Mouse (Mus musculus) heart, embryonic 13.5 days (tissue): ENCODE data around the gene Tom1l2. TPM values are rescaled to one million over a fixed set of nuclear protein-coding genes. Genes with fewer than 3 reads are reported as not detected.
A peak's percentile ranks its signal among the peaks of the same experiment; 100 is the strongest.

ENCODE experiments used
- ATAC-seq: fragments of 200-750 bp; cut with Nextera tagmentation; 2 replicates; pipeline ENCODE4 v1.8.0; 2017; ENCODE audit warnings: moderate TSS enrichment; ENCODE audit not compliant: insufficient number of reproducible peaks, low FRiP score, low TSS enrichment; ENCODE audit errors: extremely low read depth
- H3K27ac ChIP-seq: fragments of 300-500 bp; sonication (generic); replicated peaks from 2 replicates; pipeline ENCODE4 v1.5.1; 2015; ENCODE audit warnings: moderate library complexity, mild to moderate bottlenecking, inconsistent platforms
- H3K27me3 ChIP-seq: fragments of 300-500 bp; sonication (generic); replicated peaks from 2 replicates; pipeline ENCODE4 v1.6.1; 2015; ENCODE audit warnings: mild to moderate bottlenecking, inconsistent platforms
- H3K36me3 ChIP-seq: fragments of 300-500 bp; sonication (generic); 2 replicates; pipeline ENCODE4 v1.6.1; 2015; ENCODE audit warnings: mild to moderate bottlenecking, inconsistent platforms
- H3K4me1 ChIP-seq: fragments of 300-500 bp; sonication (generic); 2 replicates; pipeline ENCODE4 v1.6.1; 2015; ENCODE audit warnings: inconsistent platforms
- H3K4me2 ChIP-seq: fragments of 300-500 bp; sonication (generic); 2 replicates; pipeline ENCODE4 v1.6.1; 2015; ENCODE audit warnings: inconsistent platforms, mild to moderate bottlenecking, moderate library complexity
- H3K4me3 ChIP-seq: fragments of 300-500 bp; sonication (generic); 2 replicates; pipeline ENCODE4 v1.5.1; 2015; ENCODE audit warnings: moderate library complexity, mild to moderate bottlenecking, inconsistent platforms
- H3K9ac ChIP-seq: fragments of 300-500 bp; sonication (generic); 2 replicates; pipeline ENCODE4 v1.6.1; 2015; ENCODE audit warnings: inconsistent platforms, mild to moderate bottlenecking, moderate library complexity
- H3K9me3 ChIP-seq: fragments of 300-500 bp; sonication (generic); 2 replicates; pipeline ENCODE4 v1.6.1; 2016; ENCODE audit warnings: inconsistent platforms
- WGBS: fragments of 180-500 bp; shearing (Covaris S2); methylation state at CpG from one replicate; pipeline ENCODE4 v1.1.7; 2015; ENCODE audit warnings: mixed read lengths; 5-methylcytosine and 5-hydroxymethylcytosine counted together
- polyA plus RNA-seq: library from polyadenylated mRNA; unstranded; fragments of >200 nt; fragmentation: Nextera tagmentation; extraction: Ambion mirVana; gene quantifications from 2 replicates; pipeline ENCODE4 v1.2.1, GENCODE M21; 2015

Tom1l2 gene
- polyA plus RNA-seq, 1 experiment from 2014 or later, result 28.7 TPM

DNA sequence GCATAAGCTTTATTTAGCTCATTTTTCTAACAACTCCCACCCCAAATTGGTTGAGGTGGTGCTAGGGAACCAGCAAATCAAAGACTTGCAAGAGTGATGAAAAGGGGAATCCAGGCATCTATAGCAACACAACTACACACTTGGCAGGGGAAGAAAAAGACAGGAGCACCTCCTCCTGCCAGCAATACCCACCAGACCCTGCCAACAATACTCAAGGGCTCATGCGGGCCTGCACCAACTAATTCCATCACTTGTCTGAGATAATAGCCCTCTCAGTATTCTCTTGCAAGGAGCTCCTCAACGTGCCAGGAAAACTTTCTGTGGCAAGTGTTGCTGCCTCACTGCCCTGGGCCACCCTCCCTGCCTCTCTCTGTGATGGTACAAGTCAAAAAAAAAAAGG, 49.2 kb downstream of the Tom1l2 start:
- 47% methylated on average over 2 of the region's 2 CpGs for WGBS

GRCm38 (mm10) chr11:60302354-60303083, 50.2 kb downstream of the Tom1l2 start:
- H3K9ac ChIP-seq, result no peak overlapping the region
- no peak overlapping the region for H3K4me2 ChIP-seq
- peak overlapping the region; percentile 72 for H3K27ac ChIP-seq
- ATAC-seq, result no peak
- no peaks in the 10 kb centered on the region for H3K36me3 ChIP-seq
- H3K9me3 ChIP-seq, result no peaks in the 10 kb centered on the region
- peaks cover 40% of the 10 kb centered on the region for H3K4me1 ChIP-seq
- H3K27me3 ChIP-seq, result no peaks in the 10 kb centered on the region
- no peak overlapping the region for H3K4me3 ChIP-seq
- 55% methylated on average over 10 of the region's 10 CpGs for WGBS

More for the DNA sequence above, 49.2 kb downstream of the Tom1l2 start:
- Histone ChIP-seq H3K27me3 (no peaks in the 10 kb centered on the region), H3K9ac (no peak overlapping the region), H3K4me1 (peaks cover 50% of the 10 kb centered on the region), H3K4me3 (no peak overlapping the region), H3K36me3 (no peaks in the 10 kb centered on the region), H3K4me2 (no peak overlapping the region), H3K9me3 (no peaks in the 10 kb centered on the region), H3K27ac (no peak overlapping the region)
- no peak for ATAC-seq

DNA sequence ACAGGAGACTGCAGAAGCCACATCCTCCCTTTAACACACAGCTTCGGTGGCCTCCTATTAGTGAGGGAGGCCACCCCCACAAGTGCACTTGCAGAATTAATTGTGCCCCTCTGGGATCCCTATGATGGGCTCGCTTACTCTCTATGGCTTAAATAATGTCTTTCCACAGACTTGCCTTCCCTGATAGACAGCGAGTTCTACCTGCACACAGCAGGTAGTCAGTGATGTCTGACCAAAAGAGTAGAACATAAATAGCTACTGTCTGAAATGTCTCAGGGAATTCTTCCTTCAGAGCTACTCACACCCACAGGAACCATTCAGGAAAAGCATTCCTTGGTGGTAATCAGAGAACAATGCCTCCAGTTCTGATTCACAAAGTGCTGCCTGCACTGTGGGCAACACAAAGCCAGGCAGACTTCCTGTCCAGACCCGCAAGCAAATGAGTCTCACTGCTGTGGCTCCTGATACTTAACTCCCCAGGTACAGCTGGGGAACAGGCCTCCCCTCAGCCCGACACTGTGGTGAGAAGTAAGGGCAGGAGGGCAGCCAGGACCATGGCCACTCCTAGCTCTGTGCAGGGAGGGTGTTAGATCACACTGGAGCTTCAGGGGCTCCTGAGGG, 51.0 kb downstream of the Tom1l2 start:
- Histone ChIP-seq H3K9ac (0 out of 2 replicates have a peak overlapping the region, but pooled peaks have one; percentile 20), H3K9me3 (no peaks in the 10 kb centered on the region), H3K27me3 (no peaks in the 10 kb centered on the region), H3K27ac (peak overlapping the region; percentile 72), H3K4me3 (no peak overlapping the region), H3K4me2 (no peak overlapping the region), H3K36me3 (no peaks in the 10 kb centered on the region), H3K4me1 (peaks cover 36% of the 10 kb centered on the region)
- WGBS, result 60% methylated on average over 5 of the region's 5 CpGs
- no peak for ATAC-seq

DNA sequence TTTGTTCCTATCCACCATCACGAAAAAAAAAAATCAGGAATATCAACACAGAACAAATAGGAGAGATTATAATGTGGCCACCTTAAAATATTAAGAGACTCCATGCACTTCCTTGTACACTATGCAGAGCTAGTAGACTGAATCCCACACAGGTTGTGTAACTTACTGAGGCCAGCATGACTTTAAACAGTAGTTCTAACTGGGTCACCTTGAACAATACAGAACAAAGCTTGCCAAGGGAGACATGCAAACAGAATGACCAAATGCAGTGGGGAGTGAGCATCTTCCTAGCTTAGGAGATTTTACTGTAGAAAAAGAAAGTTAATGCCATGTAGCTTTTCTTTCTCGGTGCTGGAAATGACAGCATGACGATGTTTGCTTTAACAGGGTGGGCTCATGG, 52.4 kb downstream of the Tom1l2 start:
- 72% methylated on average over 3 of the region's 3 CpGs for WGBS
- Histone ChIP-seq H3K4me1 (peaks cover 37% of the 10 kb centered on the region), H3K9ac (no peak overlapping the region), H3K4me2 (no peak overlapping the region), H3K27ac (peak overlapping the region; percentile 39; the same call in 1 of the 2 replicates), H3K27me3 (no peaks in the 10 kb centered on the region), H3K9me3 (no peaks in the 10 kb centered on the region), H3K4me3 (no peak overlapping the region), H3K36me3 (no peaks in the 10 kb centered on the region)
- no peak for ATAC-seq

GRCm38 (mm10) chr11:60297772-60298171, 54.9 kb downstream of the Tom1l2 start:
- Histone ChIP-seq H3K36me3 (no peaks in the 10 kb centered on the region), H3K27me3 (no peaks in the 10 kb centered on the region), H3K9ac (no peak overlapping the region), H3K9me3 (no peaks in the 10 kb centered on the region), H3K4me1 (peaks cover 46% of the 10 kb centered on the region), H3K27ac (no peak overlapping the region), H3K4me3 (no peak overlapping the region), H3K4me2 (no peak overlapping the region)
- no peak for ATAC-seq
- WGBS, result 71% methylated on average over 3 of the region's 3 CpGs

DNA sequence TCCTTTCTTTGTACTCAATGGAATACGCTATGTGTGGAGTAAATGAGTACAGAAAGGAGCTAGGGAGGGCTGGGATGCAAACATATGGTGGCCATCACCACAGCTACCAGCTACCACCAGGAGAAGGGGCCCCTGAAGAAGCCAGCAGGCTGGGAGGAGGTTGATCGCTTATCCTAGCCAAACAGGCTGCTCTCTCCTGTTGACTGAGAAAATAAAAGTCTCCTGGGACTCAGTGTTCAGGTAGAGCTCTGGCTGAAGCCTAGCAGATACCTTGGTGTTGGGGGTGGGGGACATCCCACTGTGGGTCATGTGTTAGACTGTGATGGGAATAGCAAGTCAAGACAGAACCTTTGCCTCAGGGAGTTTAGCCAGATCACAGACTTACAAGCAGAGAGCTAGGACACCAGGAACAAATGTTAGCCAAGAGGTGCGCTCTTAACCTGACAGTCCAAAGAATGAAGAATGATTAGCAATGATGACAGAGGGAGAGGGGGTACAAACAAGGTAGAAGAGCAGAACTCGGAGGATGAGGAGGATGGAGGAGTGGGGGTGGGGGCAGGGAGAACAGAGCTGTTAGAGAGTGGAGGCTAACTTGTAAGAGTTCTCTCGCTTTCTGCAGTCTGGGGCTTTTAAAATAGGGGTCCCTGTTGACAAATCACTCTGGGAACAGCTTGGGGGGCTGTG, 57.9 kb downstream of the Tom1l2 start:
- H3K4me1 ChIP-seq, result peaks cover 39% of the 10 kb centered on the region
- no peaks in the 10 kb centered on the region for H3K36me3 ChIP-seq
- peak overlapping the region; percentile 18; the same call in 1 of the 2 replicates for H3K4me2 ChIP-seq
- H3K27me3 ChIP-seq, result no peaks in the 10 kb centered on the region
- peak overlapping the region; percentile 50; the same call in 1 of the 2 replicates for H3K9ac ChIP-seq
- 62% methylated on average over 5 of the region's 5 CpGs for WGBS
- H3K4me3 ChIP-seq, result no peak overlapping the region
- ATAC-seq, result no peak
- no peaks in the 10 kb centered on the region for H3K9me3 ChIP-seq
- H3K27ac ChIP-seq, result no peak overlapping the region

GRCm38 (mm10) chr11:60293683-60294629, 58.7 kb downstream of the Tom1l2 start:
- Histone ChIP-seq H3K9me3 (no peaks in the 10 kb centered on the region), H3K27ac (no peak overlapping the region), H3K36me3 (no peaks in the 10 kb centered on the region), H3K9ac (peak overlapping the region; percentile 24; the same call in 1 of the 2 replicates), H3K4me2 (peak overlapping the region; percentile 18; the same call in 1 of the 2 replicates), H3K27me3 (no peaks in the 10 kb centered on the region), H3K4me1 (peaks cover 39% of the 10 kb centered on the region), H3K4me3 (no peak overlapping the region)
- no peak for ATAC-seq
- WGBS, result 79% methylated on average over 6 of the region's 6 CpGs

GRCm38 (mm10) chr11:60292718-60293117, 60.0 kb downstream of the Tom1l2 start:
- peak overlapping the region; percentile 54 for H3K27ac ChIP-seq
- peak; percentile 46; the same call in 1 of the 2 replicates for ATAC-seq

GRCm38 (mm10) chr11:60288980-60289379, 63.7 kb downstream of the Tom1l2 start:
- Histone ChIP-seq H3K9me3 (no peaks in the 10 kb centered on the region), H3K27me3 (no peaks in the 10 kb centered on the region), H3K36me3 (no peaks in the 10 kb centered on the region), H3K27ac (no peak overlapping the region), H3K4me2 (no peak overlapping the region), H3K9ac (no peak overlapping the region), H3K4me1 (peaks cover 62% of the 10 kb centered on the region), H3K4me3 (no peak overlapping the region)
- ATAC-seq, result no peak
- WGBS, result 71% methylated on average over 5 of the region's 5 CpGs

More at GRCm38 (mm10) chr11:60292718-60293117, 60.0 kb downstream of the Tom1l2 start:
- peaks cover 45% of the 10 kb centered on the region for H3K4me1 ChIP-seq
- no peaks in the 10 kb centered on the region for H3K9me3 ChIP-seq
- no peaks in the 10 kb centered on the region for H3K27me3 ChIP-seq
- H3K4me3 ChIP-seq, result no peak overlapping the region
- H3K9ac ChIP-seq, result 0 out of 2 replicates have a peak overlapping the region, but pooled peaks have one; percentile 26
- no peaks in the 10 kb centered on the region for H3K36me3 ChIP-seq
- 45% methylated on average over 2 of the region's 2 CpGs for WGBS
- peak overlapping the region; percentile 35 for H3K4me2 ChIP-seq

GRCm38 (mm10) chr11:60286311-60286710, 66.4 kb downstream of the Tom1l2 start:
- no peaks in the 10 kb centered on the region for H3K9me3 ChIP-seq
- H3K4me1 ChIP-seq, result peaks cover 52% of the 10 kb centered on the region
- H3K4me2 ChIP-seq, result 0 out of 2 replicates have a peak overlapping the region, but pooled peaks have one; percentile 17
- peak overlapping the region; percentile 53 for H3K27ac ChIP-seq
- H3K36me3 ChIP-seq, result no peaks in the 10 kb centered on the region
- no peak overlapping the region for H3K4me3 ChIP-seq
- H3K27me3 ChIP-seq, result no peaks in the 10 kb centered on the region
- no peak for ATAC-seq
- H3K9ac ChIP-seq, result no peak overlapping the region
- 22% methylated on average over 4 of the region's 4 CpGs for WGBS
